Mouse (Mus musculus): ENCODE results near the gene Ptprk. TPM values are rescaled to one million over a fixed set of nuclear protein-coding genes. Genes with fewer than 3 reads are reported as not detected.

Gene Ptprk
- polyA plus RNA-seq, 1 experiment from 2014 or later: 22.3 TPM

- H3K4me3 ChIP-seq (ENCODE audit: low read depth, low read length): peak overlapping the region; percentile 75
- H3K27me3 ChIP-seq (ENCODE audit: control insufficient read depth, insufficient read depth, low read length): no peaks in the 10 kb centered on the region
- H3K36me3 ChIP-seq (replicated peaks; ENCODE audit: control insufficient read depth, insufficient read depth, low read depth, low read length): no peaks in the 10 kb centered on the region
- WGBS: 2% methylated on average over 30 of the region's 30 CpGs
- no peaks in the 10 kb centered on the region for H3K9me3 ChIP-seq (replicated peaks; ENCODE audit: control insufficient read depth, low read length)
- H3K4me2 ChIP-seq (ENCODE audit: low read depth, low read length): peak overlapping the region; percentile 80
- H3K9ac ChIP-seq (replicated peaks; ENCODE audit: low read length): peak overlapping the region; percentile 93
- H3K4me1 ChIP-seq (ENCODE audit: control insufficient read depth, insufficient read depth, low read length): no peaks in the 10 kb centered on the region
- no peak for ATAC-seq (replicated peaks; ENCODE audit: insufficient number of reproducible peaks, low FRiP score, low TSS enrichment, low read depth)
- DNase-seq (ENCODE audit: low spot score): peak; percentile 69
- 0 out of 2 replicates have a peak overlapping the region, but pooled peaks have one; percentile 85 for H3K27ac ChIP-seq (replicated peaks; ENCODE audit: low read depth, low read length)
Observed at GRCm38 (mm10) chr10:28076036-28076855, 1.6 kb downstream of the Ptprk start.

GRCm38 (mm10) chr10:28078270-28078669 is 3.6 kb downstream of the Ptprk start:
- Histone ChIP-seq H3K9ac (replicated peaks; ENCODE audit: low read length) (no peak overlapping the region), H3K36me3 (replicated peaks; ENCODE audit: control insufficient read depth, insufficient read depth, low read depth, low read length) (no peaks in the 10 kb centered on the region), H3K9me3 (replicated peaks; ENCODE audit: control insufficient read depth, low read length) (no peaks in the 10 kb centered on the region), H3K27me3 (ENCODE audit: control insufficient read depth, insufficient read depth, low read length) (no peaks in the 10 kb centered on the region), H3K4me3 (ENCODE audit: low read depth, low read length) (no peak overlapping the region), H3K4me2 (ENCODE audit: low read depth, low read length) (no peak overlapping the region), H3K4me1 (ENCODE audit: control insufficient read depth, insufficient read depth, low read length) (no peaks in the 10 kb centered on the region), H3K27ac (replicated peaks; ENCODE audit: low read depth, low read length) (no peak overlapping the region)
- ATAC-seq (replicated peaks; ENCODE audit: insufficient number of reproducible peaks, low FRiP score, low TSS enrichment, low read depth) (no peak), DNase-seq (ENCODE audit: low spot score) (no peak)
- 82% methylated on average over 1 of the region's 1 CpGs for WGBS

- no peaks in the 10 kb centered on the region for H3K36me3 ChIP-seq (replicated peaks; ENCODE audit: control insufficient read depth, insufficient read depth, low read depth, low read length)
- no peak overlapping the region for H3K4me2 ChIP-seq (ENCODE audit: low read depth, low read length)
- no peak overlapping the region for H3K9ac ChIP-seq (replicated peaks; ENCODE audit: low read length)
- ATAC-seq (replicated peaks; ENCODE audit: insufficient number of reproducible peaks, low FRiP score, low TSS enrichment, low read depth) (no peak), DNase-seq (ENCODE audit: low spot score) (no peak)
- H3K27me3 ChIP-seq (ENCODE audit: control insufficient read depth, insufficient read depth, low read length): no peaks in the 10 kb centered on the region
- WGBS: 88% methylated on average over 2 of the region's 2 CpGs
- H3K27ac ChIP-seq (replicated peaks; ENCODE audit: low read depth, low read length): no peak overlapping the region
- no peaks in the 10 kb centered on the region for H3K9me3 ChIP-seq (replicated peaks; ENCODE audit: control insufficient read depth, low read length)
- no peak overlapping the region for H3K4me3 ChIP-seq (ENCODE audit: low read depth, low read length)
- no peaks in the 10 kb centered on the region for H3K4me1 ChIP-seq (ENCODE audit: control insufficient read depth, insufficient read depth, low read length)
Observed at GRCm38 (mm10) chr10:28081221-28081620, 6.6 kb downstream of the Ptprk start.

GRCm38 (mm10) chr10:28083183-28083582 is 8.6 kb downstream of the Ptprk start:
- Histone ChIP-seq H3K9ac (replicated peaks; ENCODE audit: low read length) (no peak overlapping the region), H3K27ac (replicated peaks; ENCODE audit: low read depth, low read length) (no peak overlapping the region), H3K4me1 (ENCODE audit: control insufficient read depth, insufficient read depth, low read length) (no peaks in the 10 kb centered on the region), H3K4me2 (ENCODE audit: low read depth, low read length) (no peak overlapping the region), H3K9me3 (replicated peaks; ENCODE audit: control insufficient read depth, low read length) (no peaks in the 10 kb centered on the region), H3K27me3 (ENCODE audit: control insufficient read depth, insufficient read depth, low read length) (no peaks in the 10 kb centered on the region), H3K4me3 (ENCODE audit: low read depth, low read length) (no peak overlapping the region), H3K36me3 (replicated peaks; ENCODE audit: control insufficient read depth, insufficient read depth, low read depth, low read length) (no peaks in the 10 kb centered on the region)
- ATAC-seq (replicated peaks; ENCODE audit: insufficient number of reproducible peaks, low FRiP score, low TSS enrichment, low read depth) (no peak), DNase-seq (ENCODE audit: low spot score) (no peak)
- 79% methylated on average over 2 of the region's 2 CpGs for WGBS

GRCm38 (mm10) chr10:28083625-28084024 is 9.0 kb downstream of the Ptprk start:
- Histone ChIP-seq H3K9ac (replicated peaks; ENCODE audit: low read length) (no peak overlapping the region), H3K36me3 (replicated peaks; ENCODE audit: control insufficient read depth, insufficient read depth, low read depth, low read length) (no peaks in the 10 kb centered on the region), H3K9me3 (replicated peaks; ENCODE audit: control insufficient read depth, low read length) (no peaks in the 10 kb centered on the region), H3K4me1 (ENCODE audit: control insufficient read depth, insufficient read depth, low read length) (no peaks in the 10 kb centered on the region), H3K27ac (replicated peaks; ENCODE audit: low read depth, low read length) (no peak overlapping the region), H3K27me3 (ENCODE audit: control insufficient read depth, insufficient read depth, low read length) (no peaks in the 10 kb centered on the region), H3K4me3 (ENCODE audit: low read depth, low read length) (no peak overlapping the region), H3K4me2 (ENCODE audit: low read depth, low read length) (no peak overlapping the region)
- ATAC-seq (replicated peaks; ENCODE audit: insufficient number of reproducible peaks, low FRiP score, low TSS enrichment, low read depth) (no peak), DNase-seq (ENCODE audit: low spot score) (no peak)
- 59% methylated on average over 1 of the region's 1 CpGs for WGBS

- ATAC-seq (replicated peaks; ENCODE audit: insufficient number of reproducible peaks, low FRiP score, low TSS enrichment, low read depth) (no peak), DNase-seq (ENCODE audit: low spot score) (no peak)
- no peak overlapping the region for H3K4me3 ChIP-seq (ENCODE audit: low read depth, low read length)
- H3K9ac ChIP-seq (replicated peaks; ENCODE audit: low read length): no peak overlapping the region
- no peak overlapping the region for H3K27ac ChIP-seq (replicated peaks; ENCODE audit: low read depth, low read length)
- H3K36me3 ChIP-seq (replicated peaks; ENCODE audit: control insufficient read depth, insufficient read depth, low read depth, low read length): no peaks in the 10 kb centered on the region
- no peaks in the 10 kb centered on the region for H3K27me3 ChIP-seq (ENCODE audit: control insufficient read depth, insufficient read depth, low read length)
- WGBS: 54% methylated on average over 6 of the region's 6 CpGs
- no peak overlapping the region for H3K4me2 ChIP-seq (ENCODE audit: low read depth, low read length)
- no peaks in the 10 kb centered on the region for H3K9me3 ChIP-seq (replicated peaks; ENCODE audit: control insufficient read depth, low read length)
- H3K4me1 ChIP-seq (ENCODE audit: control insufficient read depth, insufficient read depth, low read length): no peaks in the 10 kb centered on the region
Observed at GRCm38 (mm10) chr10:28087341-28087740, 12.7 kb downstream of the Ptprk start.

- Histone ChIP-seq H3K27me3 (ENCODE audit: control insufficient read depth, insufficient read depth, low read length) (no peaks in the 10 kb centered on the region), H3K27ac (replicated peaks; ENCODE audit: low read depth, low read length) (no peak overlapping the region), H3K36me3 (replicated peaks; ENCODE audit: control insufficient read depth, insufficient read depth, low read depth, low read length) (no peaks in the 10 kb centered on the region), H3K9me3 (replicated peaks; ENCODE audit: control insufficient read depth, low read length) (no peaks in the 10 kb centered on the region), H3K9ac (replicated peaks; ENCODE audit: low read length) (no peak overlapping the region), H3K4me3 (ENCODE audit: low read depth, low read length) (no peak overlapping the region), H3K4me1 (ENCODE audit: control insufficient read depth, insufficient read depth, low read length) (no peaks in the 10 kb centered on the region), H3K4me2 (ENCODE audit: low read depth, low read length) (no peak overlapping the region)
- no peak for DNase-seq (ENCODE audit: low spot score)
- WGBS: 60% methylated on average over 3 of the region's 3 CpGs
- no peak for ATAC-seq (replicated peaks; ENCODE audit: insufficient number of reproducible peaks, low FRiP score, low TSS enrichment, low read depth)
Observed at GRCm38 (mm10) chr10:28087749-28088148, 13.1 kb downstream of the Ptprk start.

GRCm38 (mm10) chr10:28096007-28096406 is 21.4 kb downstream of the Ptprk start:
- ATAC-seq (replicated peaks; ENCODE audit: insufficient number of reproducible peaks, low FRiP score, low TSS enrichment, low read depth): no peak
- Histone ChIP-seq H3K4me1 (ENCODE audit: control insufficient read depth, insufficient read depth, low read length) (no peaks in the 10 kb centered on the region), H3K27ac (replicated peaks; ENCODE audit: low read depth, low read length) (no peak overlapping the region), H3K9ac (replicated peaks; ENCODE audit: low read length) (no peak overlapping the region), H3K27me3 (ENCODE audit: control insufficient read depth, insufficient read depth, low read length) (no peaks in the 10 kb centered on the region), H3K4me3 (ENCODE audit: low read depth, low read length) (no peak overlapping the region), H3K36me3 (replicated peaks; ENCODE audit: control insufficient read depth, insufficient read depth, low read depth, low read length) (no peaks in the 10 kb centered on the region), H3K9me3 (replicated peaks; ENCODE audit: control insufficient read depth, low read length) (no peaks in the 10 kb centered on the region), H3K4me2 (ENCODE audit: low read depth, low read length) (no peak overlapping the region)
- no peak for DNase-seq (ENCODE audit: low spot score)
